Mouse (Mus musculus): ENCODE results near the gene Cpsf6.

The Cpsf6 gene

DNA sequence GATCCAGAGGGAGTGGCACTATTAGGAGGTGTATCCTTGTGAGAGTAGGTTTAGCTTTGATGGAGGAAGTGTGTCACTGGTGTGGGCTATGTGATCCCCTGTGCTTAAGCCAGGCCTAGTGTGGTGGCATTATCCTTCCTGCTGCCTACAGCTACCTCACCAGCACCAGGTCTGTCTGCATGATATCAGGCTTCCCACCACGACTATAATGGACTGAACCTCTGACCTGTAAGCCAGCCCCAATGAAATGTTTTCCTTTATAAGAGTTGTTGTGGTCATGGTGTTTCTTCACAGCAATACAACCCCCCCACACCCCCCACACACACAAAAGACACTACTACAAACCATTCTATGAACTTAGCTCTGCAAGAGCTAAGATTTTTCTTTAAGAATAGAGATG, 34.9 kb upstream of the Cpsf6 start:
- DNase-seq (ENCODE audit: inconsistent ontology term): no peak

- DNase-seq (ENCODE audit: inconsistent ontology term): no peak
Measured at GRCm38 (mm10) chr10:117413562-117414527, 34.0 kb upstream of the Cpsf6 start.

- DNase-seq (ENCODE audit: inconsistent ontology term): no peak
Measured at GRCm38 (mm10) chr10:117412474-117413057, 32.8 kb upstream of the Cpsf6 start.

GRCm38 (mm10) chr10:117411716-117412473, 32.1 kb upstream of the Cpsf6 start:
- DNase-seq (ENCODE audit: inconsistent ontology term): no peak

GRCm38 (mm10) chr10:117411131-117411530, 31.3 kb upstream of the Cpsf6 start:
- DNase-seq (ENCODE audit: inconsistent ontology term): no peak

DNA sequence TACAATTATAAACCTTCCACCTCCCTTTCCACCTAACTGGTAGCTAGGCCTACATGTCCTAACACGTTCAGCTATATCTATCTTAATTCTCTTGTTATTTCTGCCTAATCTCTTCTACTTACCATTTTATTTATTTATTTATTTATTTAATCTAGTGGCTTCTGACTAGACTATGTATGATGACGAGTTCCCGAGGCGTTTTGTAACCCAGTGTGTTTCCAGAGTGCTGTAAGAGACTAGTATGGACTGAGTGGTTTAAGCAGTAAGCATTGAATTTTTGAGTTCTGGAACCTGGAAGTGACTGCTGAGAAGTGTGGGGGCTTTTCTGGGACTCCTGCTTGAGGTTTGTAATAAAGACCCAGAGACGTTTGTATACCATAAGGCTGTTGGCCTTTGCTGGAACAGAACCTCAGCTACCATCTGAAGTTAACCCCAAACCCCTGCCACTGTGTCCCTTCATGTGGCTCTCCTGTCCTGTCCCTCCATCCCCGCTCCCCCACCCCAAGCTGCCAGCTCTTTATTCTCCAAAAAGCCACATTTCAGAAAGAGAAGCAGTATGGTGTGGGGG, 30.8 kb upstream of the Cpsf6 start:
- no peak for DNase-seq (ENCODE audit: inconsistent ontology term)

DNA sequence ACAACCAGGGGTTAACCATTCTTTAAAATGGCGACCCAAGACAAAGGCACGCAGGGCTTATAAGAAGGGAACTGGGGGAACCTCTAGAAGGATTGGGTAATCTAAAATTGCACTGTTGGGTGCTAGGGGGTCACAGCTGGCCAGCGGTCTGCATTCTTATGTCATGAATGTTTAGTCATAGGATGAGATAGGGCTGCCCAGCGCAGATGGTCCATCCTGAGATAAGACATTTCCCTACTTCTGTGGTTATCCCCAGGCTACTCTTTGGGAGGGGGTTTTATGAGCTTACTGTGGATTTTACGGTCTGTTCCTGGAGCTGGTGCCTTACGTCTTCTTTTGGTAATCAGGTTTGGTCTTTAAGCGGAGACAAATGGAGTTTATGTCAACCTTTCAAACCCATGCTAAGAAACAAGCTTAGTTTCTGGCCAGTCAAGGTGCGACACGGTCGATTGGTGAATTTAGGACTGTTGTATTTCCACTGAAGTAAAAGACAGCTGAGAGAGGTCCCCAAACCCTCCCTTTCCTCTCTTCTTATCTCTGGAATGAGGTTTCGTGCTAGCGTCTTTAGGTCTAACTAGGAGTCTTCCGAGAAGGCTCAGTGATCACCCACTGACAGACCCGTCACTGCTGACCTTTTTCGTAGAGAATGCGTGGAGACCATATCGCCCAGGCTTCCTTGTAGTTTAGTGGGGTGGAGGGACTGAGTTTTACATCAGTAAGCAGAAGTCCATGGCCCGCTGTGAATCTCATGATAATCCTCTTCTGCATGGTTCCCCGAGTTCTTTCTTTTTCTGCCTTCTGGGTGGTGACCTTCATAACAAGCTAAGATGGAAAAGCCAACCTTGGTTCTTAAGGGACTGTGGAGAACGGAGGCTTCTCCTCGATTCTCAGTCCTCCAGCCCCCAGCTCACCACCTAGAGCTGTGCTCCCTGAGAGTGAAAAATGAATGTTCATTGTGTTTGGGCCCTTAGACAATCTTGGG, 29.8 kb upstream of the Cpsf6 start:
- DNase-seq (ENCODE audit: inconsistent ontology term): no peak

DNA sequence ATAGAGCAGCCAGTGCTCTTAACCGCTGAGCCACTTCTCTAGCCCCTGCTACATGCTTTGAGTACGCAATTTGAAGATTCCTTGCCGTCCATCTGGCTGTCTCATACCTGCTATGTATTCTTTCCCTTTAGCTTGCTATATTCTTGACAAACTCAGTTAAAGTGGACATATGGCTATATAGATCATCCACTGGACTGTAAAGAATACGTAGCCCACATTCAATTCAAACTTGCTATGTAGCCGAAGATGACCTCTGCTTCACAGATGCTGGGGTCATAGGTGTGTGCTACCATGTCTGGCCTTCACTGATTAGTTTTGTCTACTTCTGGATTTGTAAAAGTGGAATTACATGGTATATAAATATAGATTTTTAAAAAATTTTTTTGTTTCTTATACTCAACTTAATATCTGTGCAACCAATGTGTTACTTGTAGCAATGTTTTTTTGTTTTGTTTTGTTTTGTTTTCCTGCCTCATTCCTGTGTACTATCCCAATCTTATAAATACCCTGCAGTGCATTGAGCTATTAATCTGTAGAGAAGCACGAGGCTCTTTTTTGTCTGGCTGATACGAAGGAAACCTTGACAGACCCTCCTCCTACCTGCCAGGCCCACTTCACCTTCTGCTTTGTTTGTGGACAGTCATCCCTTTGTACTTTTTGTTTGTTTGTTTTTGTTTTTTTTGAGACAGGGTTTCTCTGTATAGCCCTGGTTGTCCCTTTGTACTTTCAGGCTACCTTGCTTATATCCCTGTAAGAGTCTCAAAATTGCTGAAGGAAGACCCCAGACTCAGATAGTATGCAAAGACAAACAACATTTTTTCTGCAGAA, 28.9 kb upstream of the Cpsf6 start:
- no peak for DNase-seq (ENCODE audit: inconsistent ontology term)

DNA sequence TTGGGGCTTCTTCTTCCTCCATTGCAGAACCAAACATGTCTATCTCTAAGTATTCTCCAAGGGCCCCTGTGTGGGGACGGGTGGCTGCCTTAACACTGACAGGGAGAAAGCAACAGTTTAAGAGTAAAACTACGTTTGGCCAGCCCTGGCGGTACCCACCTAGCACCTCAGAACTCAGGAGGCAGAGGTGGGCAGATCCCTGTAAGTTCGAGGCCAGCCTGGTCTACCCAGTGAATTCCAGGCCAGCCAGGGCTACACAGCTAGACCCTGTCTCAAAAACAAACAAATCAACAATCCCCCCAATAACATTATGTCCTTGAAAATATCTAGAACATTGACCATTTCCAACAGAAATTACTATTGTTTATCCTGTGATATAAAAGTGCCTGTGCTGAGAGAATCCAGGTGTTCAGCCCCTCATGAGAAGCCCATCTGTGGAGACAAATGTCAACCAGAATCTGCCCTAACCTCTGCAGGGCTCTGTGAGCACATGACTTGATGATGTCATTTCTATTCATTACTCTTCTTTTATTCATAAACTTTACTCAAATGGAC, 28.0 kb upstream of the Cpsf6 start:
- DNase-seq (ENCODE audit: inconsistent ontology term): no peak

DNA sequence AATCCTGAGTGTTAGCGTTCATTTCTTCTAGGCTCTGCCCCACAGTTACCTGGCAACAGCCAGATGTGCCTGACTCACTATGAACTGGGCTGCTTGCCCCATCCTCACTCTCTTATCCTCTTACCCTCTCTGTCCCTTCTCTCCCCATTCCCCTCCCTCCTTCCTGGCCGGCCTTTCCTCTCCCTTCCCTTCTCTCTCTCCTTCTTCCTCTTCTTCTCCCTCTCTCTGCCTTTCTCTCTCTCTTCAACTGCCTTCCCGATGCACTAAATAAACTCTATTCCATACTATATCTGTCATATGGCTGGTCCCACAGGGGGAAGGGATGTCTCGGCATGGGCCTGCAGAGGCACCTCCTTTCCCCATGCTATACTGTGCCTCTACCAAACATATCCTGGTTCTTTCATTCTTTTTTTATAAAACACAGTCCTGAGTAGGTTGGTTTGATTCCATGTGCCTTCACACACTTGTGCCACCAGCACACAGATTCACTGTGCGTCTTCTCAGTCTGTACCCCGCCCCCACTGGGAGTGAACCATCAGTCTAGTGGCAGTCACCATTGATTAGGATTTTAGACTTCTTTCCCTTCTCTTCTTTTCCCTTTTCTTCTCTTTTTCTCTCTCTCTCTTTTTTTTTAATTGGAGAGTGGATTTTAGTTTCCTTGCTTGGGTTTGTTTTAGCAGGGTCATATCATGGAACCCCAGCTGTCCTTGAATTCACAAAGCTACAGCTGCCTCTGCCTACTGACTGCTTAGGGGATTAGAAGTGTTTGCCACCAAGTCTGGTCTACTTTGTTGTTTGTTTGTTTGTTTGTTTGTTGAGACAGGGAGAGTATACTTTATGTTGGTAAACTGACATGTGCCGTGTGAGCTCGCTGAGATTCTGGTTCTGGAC, 27.3 kb upstream of the Cpsf6 start:
- DNase-seq (ENCODE audit: inconsistent ontology term): no peak

GRCm38 (mm10) chr10:117406283-117406588, 26.4 kb upstream of the Cpsf6 start:
- DNase-seq (ENCODE audit: inconsistent ontology term): no peak

- no peak for DNase-seq (ENCODE audit: inconsistent ontology term)
Measured at GRCm38 (mm10) chr10:117405526-117406282, 25.9 kb upstream of the Cpsf6 start.

DNA sequence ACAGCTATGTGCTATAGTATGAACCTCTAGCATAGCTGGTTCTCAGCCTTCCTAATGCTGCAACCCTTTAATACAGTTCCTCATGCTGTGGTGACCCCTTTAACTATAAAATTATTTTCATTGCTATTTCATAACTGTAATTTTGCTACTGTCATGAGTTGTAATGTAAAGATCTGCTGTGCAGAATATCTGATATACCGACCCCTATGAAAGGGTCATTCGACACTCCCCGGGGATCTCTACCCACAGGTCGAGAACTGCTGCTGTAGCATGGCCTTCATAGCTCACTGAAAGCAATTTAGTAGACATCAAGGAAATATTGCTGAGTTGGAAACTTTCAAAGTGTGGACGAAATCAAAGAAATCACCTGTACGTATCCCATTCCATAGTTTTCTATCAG, 24.6 kb upstream of the Cpsf6 start:
- DNase-seq (ENCODE audit: inconsistent ontology term): no peak

GRCm38 (mm10) chr10:117403344-117403953, 23.6 kb upstream of the Cpsf6 start:
- DNase-seq (ENCODE audit: inconsistent ontology term): no peak

- no peak for DNase-seq (ENCODE audit: inconsistent ontology term)
Measured at GRCm38 (mm10) chr10:117402403-117403333, 22.9 kb upstream of the Cpsf6 start.

GRCm38 (mm10) chr10:117401364-117401763, 21.5 kb upstream of the Cpsf6 start:
- DNase-seq (ENCODE audit: inconsistent ontology term): no peak

Measured in Muller cell, postnatal 12 days (primary cell).